Mouse (Mus musculus): Measurements from ENCODE around the gene Samd5.

Samd5 gene

GRCm38 (mm10) chr10:9696543-9697141, 21.6 kb upstream of the Samd5 start:
- peaks cover 4% of the 10 kb centered on the region; the same call in 1 of the 2 replicates for H3K27me3 ChIP-seq (ENCODE audit: insufficient read depth, low read length)
- H3K36me3 ChIP-seq (ENCODE audit: insufficient read depth, low read length): no peaks in the 10 kb centered on the region
- no peaks in the 10 kb centered on the region for H3K9me3 ChIP-seq (ENCODE audit: low read length)
- TF ChIP-seq CTCF (conservative IDR thresholded peaks at IDR 0.05; ENCODE audit: low read length): no peak
- no peak for TF ChIP-seq POU5F1 (IDR thresholded peaks at IDR 0.05; ENCODE audit: borderline replicate concordance, low read length)
- TF ChIP-seq NANOG (IDR thresholded peaks at IDR 0.05; ENCODE audit: borderline replicate concordance, low read length): no peak
- H3K4me3 ChIP-seq (replicated peaks; ENCODE audit: low read length): no peak overlapping the region
- H3K4me1 ChIP-seq (replicated peaks; ENCODE audit: low read depth, low read length): no peaks in the 10 kb centered on the region; the same call in 1 of the 2 replicates

DNA sequence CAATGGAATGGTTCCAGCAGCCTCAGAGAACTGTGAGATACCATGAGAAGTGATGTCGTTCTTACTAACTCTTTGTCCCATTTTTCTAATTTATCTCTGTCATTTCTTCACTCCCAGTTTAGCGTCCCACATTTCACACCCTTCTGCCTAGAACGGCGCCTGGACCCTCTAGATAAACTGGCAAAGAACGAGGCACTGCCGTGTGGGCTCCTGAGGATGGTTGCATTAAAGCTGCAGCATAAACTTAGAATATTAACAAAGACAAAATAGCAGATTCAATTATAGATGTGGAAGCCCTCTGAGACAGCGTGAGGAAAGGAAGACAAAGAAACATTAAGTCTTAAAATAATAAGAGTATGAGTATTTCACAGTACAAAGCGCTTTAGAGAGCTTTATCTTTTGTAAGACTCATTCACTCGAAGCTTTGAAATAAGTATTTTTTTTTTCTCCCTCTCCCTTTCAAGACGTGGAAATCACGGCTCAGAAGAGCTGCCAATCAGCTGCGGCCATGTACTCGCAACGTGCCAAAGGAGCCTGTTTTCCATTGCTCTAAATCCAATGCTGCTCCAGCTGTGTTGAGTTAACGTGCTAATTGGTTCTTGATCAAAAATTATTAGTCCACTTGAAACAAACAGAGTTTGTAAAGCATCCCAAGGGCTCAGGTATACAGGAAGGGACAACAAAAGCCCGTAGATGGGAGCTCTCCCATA, 19.1 kb upstream of the Samd5 start:
- TF ChIP-seq POU5F1 (IDR thresholded peaks at IDR 0.05; ENCODE audit: borderline replicate concordance, low read length) (no peak), CTCF (conservative IDR thresholded peaks at IDR 0.05; ENCODE audit: low read length) (no peak), NANOG (IDR thresholded peaks at IDR 0.05; ENCODE audit: borderline replicate concordance, low read length) (no peak)
- H3K4me1 ChIP-seq (replicated peaks; ENCODE audit: low read depth, low read length): no peaks in the 10 kb centered on the region; the same call in 1 of the 2 replicates
- no peaks in the 10 kb centered on the region for H3K36me3 ChIP-seq (ENCODE audit: insufficient read depth, low read length)
- H3K4me3 ChIP-seq (replicated peaks; ENCODE audit: low read length): no peak overlapping the region
- H3K27me3 ChIP-seq (ENCODE audit: insufficient read depth, low read length): peaks cover 4% of the 10 kb centered on the region; the same call in 1 of the 2 replicates
- no peaks in the 10 kb centered on the region for H3K9me3 ChIP-seq (ENCODE audit: low read length)

DNA sequence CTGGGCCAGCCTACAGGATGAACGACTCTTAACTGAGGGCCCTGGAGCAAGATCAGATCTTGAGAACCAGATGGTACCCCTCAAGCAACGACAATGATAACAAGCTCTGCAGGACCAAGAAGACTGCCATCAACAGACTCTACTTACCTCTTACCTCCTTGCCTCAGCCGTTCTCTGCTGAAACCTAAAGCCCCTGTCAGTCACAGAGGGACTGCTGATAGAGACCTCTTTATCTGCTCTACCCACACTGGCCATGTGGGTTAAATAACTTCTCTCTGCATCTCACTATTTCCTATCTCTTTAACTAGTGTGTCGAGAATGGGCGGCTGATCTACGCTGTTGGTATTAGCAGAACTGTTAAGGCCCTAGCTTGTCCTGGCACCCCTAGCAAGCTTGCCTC, 5.9 kb upstream of the Samd5 start:
- H3K36me3 ChIP-seq (ENCODE audit: insufficient read depth, low read length): no peaks in the 10 kb centered on the region
- no peaks in the 10 kb centered on the region for H3K9me3 ChIP-seq (ENCODE audit: low read length)
- H3K4me1 ChIP-seq (replicated peaks; ENCODE audit: low read depth, low read length): peaks cover 6% of the 10 kb centered on the region
- no peak overlapping the region for H3K4me3 ChIP-seq (replicated peaks; ENCODE audit: low read length)
- no peak for TF ChIP-seq POU5F1 (IDR thresholded peaks at IDR 0.05; ENCODE audit: borderline replicate concordance, low read length)
- no peak for TF ChIP-seq CTCF (conservative IDR thresholded peaks at IDR 0.05; ENCODE audit: low read length)
- no peak for TF ChIP-seq NANOG (IDR thresholded peaks at IDR 0.05; ENCODE audit: borderline replicate concordance, low read length)
- H3K27me3 ChIP-seq (ENCODE audit: insufficient read depth, low read length): peaks cover 21% of the 10 kb centered on the region

GRCm38 (mm10) chr10:9679911-9680310, 4.9 kb upstream of the Samd5 start:
- peaks cover 13% of the 10 kb centered on the region for H3K4me1 ChIP-seq (replicated peaks; ENCODE audit: low read depth, low read length)
- no peak overlapping the region for H3K4me3 ChIP-seq (replicated peaks; ENCODE audit: low read length)
- TF ChIP-seq POU5F1 (IDR thresholded peaks at IDR 0.05; ENCODE audit: borderline replicate concordance, low read length) (no peak), NANOG (IDR thresholded peaks at IDR 0.05; ENCODE audit: borderline replicate concordance, low read length) (no peak), CTCF (conservative IDR thresholded peaks at IDR 0.05; ENCODE audit: low read length) (no peak)
- H3K27me3 ChIP-seq (ENCODE audit: insufficient read depth, low read length): peaks cover 30% of the 10 kb centered on the region
- H3K36me3 ChIP-seq (ENCODE audit: insufficient read depth, low read length): no peaks in the 10 kb centered on the region
- no peaks in the 10 kb centered on the region for H3K9me3 ChIP-seq (ENCODE audit: low read length)

DNA sequence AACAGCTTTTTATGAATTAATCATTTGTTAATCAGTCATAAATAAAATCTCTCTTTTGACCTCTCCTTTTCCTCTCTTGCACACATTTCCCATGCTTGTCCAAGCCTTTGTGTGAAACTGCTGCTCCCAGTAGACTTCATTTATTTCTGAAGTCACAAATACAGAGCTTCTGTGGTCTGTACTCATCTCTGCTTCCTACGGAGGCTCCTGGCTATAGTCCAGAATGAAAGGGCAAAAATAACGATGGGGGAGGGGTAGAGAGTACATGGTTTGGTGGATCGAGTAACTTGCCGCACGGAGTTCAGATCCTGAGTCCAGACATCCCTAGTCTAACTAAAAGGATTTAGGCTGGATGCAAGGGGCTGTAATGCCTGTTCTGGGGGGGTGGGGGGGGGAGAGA, 3.1 kb upstream of the Samd5 start:
- H3K36me3 ChIP-seq (ENCODE audit: insufficient read depth, low read length): no peaks in the 10 kb centered on the region
- peaks cover 17% of the 10 kb centered on the region for H3K4me1 ChIP-seq (replicated peaks; ENCODE audit: low read depth, low read length)
- peaks cover 49% of the 10 kb centered on the region for H3K27me3 ChIP-seq (ENCODE audit: insufficient read depth, low read length)
- H3K4me3 ChIP-seq (replicated peaks; ENCODE audit: low read length): no peak overlapping the region
- H3K9me3 ChIP-seq (ENCODE audit: low read length): no peaks in the 10 kb centered on the region
- TF ChIP-seq CTCF (conservative IDR thresholded peaks at IDR 0.05; ENCODE audit: low read length): no peak
- TF ChIP-seq POU5F1 (IDR thresholded peaks at IDR 0.05; ENCODE audit: borderline replicate concordance, low read length): no peak
- TF ChIP-seq NANOG (IDR thresholded peaks at IDR 0.05; ENCODE audit: borderline replicate concordance, low read length): no peak

- TF ChIP-seq NANOG (IDR thresholded peaks at IDR 0.05; ENCODE audit: borderline replicate concordance, low read length) (no peak), POU5F1 (IDR thresholded peaks at IDR 0.05; ENCODE audit: borderline replicate concordance, low read length) (no peak), CTCF (conservative IDR thresholded peaks at IDR 0.05; ENCODE audit: low read length) (peak; percentile 85)
These were observed 1.9 kb upstream of the Samd5 start for GRCm38 (mm10) chr10:9676886-9677285.

DNA sequence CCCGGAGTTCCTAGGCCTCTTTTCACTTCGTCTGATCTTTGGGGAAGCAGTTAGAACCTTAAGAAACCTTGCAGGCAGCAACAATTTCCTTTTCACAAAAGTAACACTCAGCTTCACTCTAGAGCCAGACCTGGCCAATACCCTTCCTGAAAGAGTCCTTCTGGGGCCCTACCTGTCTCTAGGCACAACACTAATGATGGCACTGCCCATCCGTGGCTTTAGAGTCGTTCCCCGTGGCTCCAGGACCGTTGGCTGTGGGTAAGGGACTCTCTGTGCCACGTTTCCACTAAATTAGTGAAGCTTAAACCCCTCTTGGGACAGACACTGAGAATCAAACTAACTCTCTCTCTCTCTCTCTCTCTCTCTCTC, 1.4 kb upstream of the Samd5 start:
- Histone ChIP-seq H3K4me3 (replicated peaks; ENCODE audit: low read length) (peak overlapping the region; percentile 81; the same call in 1 of the 2 replicates), H3K9me3 (ENCODE audit: low read length) (no peaks in the 10 kb centered on the region), H3K27me3 (ENCODE audit: insufficient read depth, low read length) (peaks cover 54% of the 10 kb centered on the region), H3K4me1 (replicated peaks; ENCODE audit: low read depth, low read length) (peaks cover 17% of the 10 kb centered on the region), H3K36me3 (ENCODE audit: insufficient read depth, low read length) (no peaks in the 10 kb centered on the region)
- TF ChIP-seq NANOG (IDR thresholded peaks at IDR 0.05; ENCODE audit: borderline replicate concordance, low read length) (no peak), CTCF (conservative IDR thresholded peaks at IDR 0.05; ENCODE audit: low read length) (no peak), POU5F1 (IDR thresholded peaks at IDR 0.05; ENCODE audit: borderline replicate concordance, low read length) (no peak)

More at GRCm38 (mm10) chr10:9676886-9677285, 1.9 kb upstream of the Samd5 start:
- no peaks in the 10 kb centered on the region for H3K36me3 ChIP-seq (ENCODE audit: insufficient read depth, low read length)
- H3K27me3 ChIP-seq (ENCODE audit: insufficient read depth, low read length): peaks cover 54% of the 10 kb centered on the region
- no peaks in the 10 kb centered on the region for H3K9me3 ChIP-seq (ENCODE audit: low read length)
- H3K4me1 ChIP-seq (replicated peaks; ENCODE audit: low read depth, low read length): peaks cover 17% of the 10 kb centered on the region
- no peak overlapping the region for H3K4me3 ChIP-seq (replicated peaks; ENCODE audit: low read length)

DNA sequence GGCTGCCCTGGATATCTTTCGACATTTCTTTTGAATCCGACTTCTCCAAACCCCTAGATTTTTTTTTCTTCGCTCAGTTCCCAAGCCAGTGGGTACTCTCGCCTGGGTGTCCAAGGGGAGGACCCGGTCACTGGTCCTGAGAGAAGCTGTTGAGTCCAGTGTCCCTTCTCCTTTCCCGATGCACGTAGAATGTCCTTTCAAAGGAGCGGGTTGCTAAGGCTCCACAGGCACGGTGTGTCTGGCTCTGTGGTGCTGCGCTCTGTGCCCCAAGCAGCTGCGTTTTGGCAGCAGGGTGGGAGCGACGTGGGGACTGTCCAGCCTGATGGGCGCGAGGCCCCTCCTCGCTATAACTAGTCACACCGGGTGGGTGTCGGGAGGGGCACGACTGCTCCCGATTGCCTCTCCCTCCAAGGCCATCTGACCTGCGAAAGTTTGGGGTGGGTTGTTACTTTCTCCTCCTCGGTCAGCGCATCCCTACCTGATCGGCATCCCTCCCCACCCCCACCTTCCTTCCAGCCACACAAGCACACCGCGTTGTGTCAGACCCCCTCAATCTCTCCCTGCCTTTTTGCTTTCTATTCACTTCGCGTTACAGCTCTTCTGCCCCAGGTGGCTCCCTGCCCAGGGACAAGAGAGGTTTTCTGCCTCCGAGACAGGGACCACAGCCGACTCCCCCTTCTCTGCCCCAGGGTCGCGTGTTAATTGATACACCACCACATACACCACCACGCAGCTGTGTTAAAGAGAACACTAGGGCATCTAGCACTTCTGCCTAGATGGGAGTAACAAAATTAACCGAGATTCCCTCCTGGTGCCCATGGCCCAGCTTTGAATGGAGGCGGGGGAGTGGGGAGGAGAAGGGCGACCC, 776 bp upstream of the Samd5 start:
- H3K36me3 ChIP-seq (ENCODE audit: insufficient read depth, low read length): no peaks in the 10 kb centered on the region
- no peak for TF ChIP-seq NANOG (IDR thresholded peaks at IDR 0.05; ENCODE audit: borderline replicate concordance, low read length)
- no peaks in the 10 kb centered on the region for H3K9me3 ChIP-seq (ENCODE audit: low read length)
- H3K27me3 ChIP-seq (ENCODE audit: insufficient read depth, low read length): peaks cover 54% of the 10 kb centered on the region
- H3K4me1 ChIP-seq (replicated peaks; ENCODE audit: low read depth, low read length): peaks cover 17% of the 10 kb centered on the region
- H3K4me3 ChIP-seq (replicated peaks; ENCODE audit: low read length): peak overlapping the region; percentile 81

Measured in E14TG2a.4 (cell line).